Mouse (Mus musculus) frontal cortex, adult (tissue): ENCODE data around the gene Fam133b.
"Not testable (repeated sequence)": the region's sequence is repeated elsewhere in the genome, so short reads cannot be mapped to it uniquely, and the experiment has no call there.

Source experiments
- ATAC-seq: cut with Nextera tagmentation; 2 replicates; pipeline ENCODE4 v1.9.2; 2017; ENCODE audit warnings: mild to moderate bottlenecking, moderate library complexity, mixed read lengths; ENCODE audit not compliant: low TSS enrichment

Fam133b gene

DNA sequence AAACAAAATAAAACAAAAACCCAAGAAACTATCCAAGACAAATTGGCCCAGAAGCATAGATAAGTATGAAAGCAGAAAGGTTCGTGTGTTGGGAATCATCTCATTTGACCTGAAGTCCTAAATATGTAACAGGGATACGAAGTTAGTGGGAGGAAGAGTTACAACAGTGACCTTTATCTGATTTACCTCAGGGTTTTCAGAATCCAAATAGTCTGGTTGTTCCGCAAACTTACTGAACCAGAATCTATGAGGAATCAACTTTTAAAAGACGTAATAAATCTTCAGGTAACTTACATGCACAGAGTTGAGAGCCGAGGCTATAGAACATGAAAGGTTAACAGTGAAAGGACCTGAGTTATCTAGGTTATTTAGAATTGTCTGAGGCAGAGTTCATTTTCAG is 55.1 kb downstream of the Fam133b start:
- ATAC-seq: no peak

DNA sequence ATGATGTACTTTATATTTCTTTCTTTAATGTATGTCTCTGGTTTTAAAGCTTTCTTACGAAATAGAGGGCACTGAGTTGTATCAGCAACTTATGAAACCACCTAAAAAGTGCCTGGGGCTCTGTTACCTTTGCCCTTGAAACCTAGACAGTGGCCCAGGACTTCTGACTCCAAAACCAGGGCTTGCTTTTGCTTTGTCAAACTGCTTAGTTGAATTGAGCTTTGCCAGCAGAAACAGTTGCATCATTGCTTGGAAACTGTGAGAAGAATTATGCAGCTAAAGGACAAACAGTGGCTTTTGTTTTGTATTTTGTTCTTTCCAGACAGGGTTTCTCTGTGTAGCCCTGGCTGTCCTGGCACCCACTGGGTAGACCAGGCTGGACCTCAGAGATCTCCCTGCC is 56.7 kb downstream of the Fam133b start:
- ATAC-seq: no peak

DNA sequence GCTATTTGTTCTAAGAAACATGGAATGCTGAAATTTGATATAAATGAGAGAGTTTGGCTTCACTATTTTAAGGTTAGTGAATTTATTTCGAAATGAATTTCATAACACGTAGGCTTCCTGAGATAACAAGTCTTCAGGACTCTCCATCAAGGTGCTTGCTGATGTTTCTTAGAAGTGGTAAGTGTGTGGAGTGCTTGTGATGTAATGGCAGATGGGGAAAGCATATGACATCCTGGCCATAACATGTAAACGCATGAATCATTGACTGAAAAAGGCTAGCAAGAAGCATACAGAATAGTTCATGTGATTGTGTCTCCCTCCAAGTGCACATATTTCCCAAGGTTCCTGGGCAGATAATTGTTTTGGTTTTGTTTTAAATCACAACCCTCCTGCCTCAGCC is 57.2 kb downstream of the Fam133b start:
- no peak for ATAC-seq

DNA sequence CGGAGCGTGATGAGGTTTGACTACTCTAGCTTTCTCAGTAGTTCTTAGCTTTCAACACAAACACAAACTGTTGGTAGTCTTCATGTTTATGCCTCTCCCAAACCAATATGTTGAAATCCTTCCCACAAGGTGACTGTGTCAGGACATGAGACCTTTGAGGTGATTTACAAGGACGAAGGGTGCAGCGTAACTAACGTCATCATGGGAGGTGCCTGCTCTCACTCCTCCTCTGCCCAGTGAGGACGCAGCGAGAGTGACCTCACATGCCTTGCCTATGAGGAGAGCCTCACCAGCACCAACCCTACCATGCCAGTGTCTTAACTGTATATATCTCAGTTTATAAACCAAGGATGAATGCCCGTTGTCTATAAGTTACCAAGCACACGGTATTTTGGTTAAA is 63.5 kb downstream of the Fam133b start:
- no peak for ATAC-seq

DNA sequence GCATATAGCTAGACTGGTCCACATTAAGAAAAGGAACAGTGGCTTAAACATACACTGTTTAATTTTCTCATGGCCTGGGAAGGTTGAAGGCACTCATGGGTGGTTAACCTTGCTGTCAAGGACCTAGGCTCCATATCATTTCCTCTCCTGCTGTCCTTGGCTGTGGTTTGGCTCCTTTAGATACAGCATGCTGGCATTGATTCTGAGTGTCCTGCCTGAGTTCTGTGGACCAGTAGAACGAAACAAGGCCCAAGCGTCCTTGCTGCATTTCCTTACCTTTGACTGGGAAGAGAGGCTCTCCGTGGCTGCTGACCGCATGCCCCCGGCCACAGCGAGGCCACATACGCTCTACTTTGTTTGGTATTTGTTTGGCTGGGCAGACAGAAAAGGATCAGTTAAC is 65.6 kb downstream of the Fam133b start:
- no peak for ATAC-seq

DNA sequence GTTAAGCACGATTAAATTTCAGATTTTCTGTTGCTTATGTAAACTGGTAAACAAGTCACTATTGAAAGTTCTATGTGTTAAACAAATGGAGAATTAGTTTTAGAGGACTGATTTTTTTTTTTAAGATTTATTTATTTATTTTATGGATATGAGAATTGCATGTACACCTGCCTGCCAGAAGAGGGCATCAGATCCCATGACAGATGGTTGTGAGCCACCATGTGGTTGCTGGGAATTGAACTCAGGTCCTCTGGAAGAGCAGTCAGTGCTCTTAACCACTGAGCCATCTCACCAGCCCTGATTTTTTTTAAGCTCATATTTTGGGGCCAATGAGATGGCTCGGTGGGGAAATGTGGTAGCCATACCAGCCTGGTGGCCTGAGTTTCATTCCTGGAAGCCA is 68.2 kb downstream of the Fam133b start:
- not testable (repeated sequence) for ATAC-seq
